Mouse (Mus musculus): Measurements from ENCODE around the gene Auh.

Gene Auh

DNA sequence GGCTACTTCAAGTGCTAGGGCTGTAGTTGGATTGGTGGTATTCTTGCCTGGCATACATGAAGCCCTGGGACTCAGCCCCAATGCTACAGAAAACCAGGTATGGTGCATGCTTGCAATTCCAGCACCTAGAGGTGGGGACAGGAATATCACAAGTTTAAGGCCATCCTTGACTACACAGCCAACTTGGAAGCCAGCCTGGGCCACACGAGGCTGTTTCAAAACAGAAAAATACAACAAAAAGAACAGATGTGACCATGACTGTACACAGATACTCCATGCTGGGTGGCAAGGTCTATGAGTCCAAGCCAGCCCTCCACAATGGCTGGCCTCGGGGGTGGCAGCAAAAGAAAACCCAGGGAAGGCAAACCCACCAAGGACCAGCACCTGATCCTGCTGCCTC, 95.7 kb downstream of the Auh start:
- DNase-seq (ENCODE audit: low spot score) = no peak

DNA sequence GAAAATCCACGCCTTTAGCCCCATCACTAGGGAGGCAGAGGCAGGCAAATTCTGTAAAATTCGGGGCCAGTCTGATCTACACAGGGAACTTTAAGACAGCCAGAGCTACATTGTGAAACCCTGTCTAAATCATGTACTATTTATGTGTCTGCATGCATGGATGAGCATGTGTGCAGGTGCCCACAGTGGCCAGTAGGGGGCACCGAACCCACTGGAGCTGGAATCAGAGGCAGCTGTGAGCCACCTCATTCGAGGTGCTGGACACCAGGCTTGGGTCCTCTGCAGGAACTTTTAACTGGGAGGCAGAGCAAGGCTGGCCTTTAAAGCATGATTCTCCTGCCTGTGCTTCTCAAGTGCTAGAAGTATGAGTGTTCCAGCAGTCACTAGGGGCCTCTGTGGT, 96.3 kb downstream of the Auh start:
- DNase-seq (ENCODE audit: low spot score) = peak; percentile 42

GRCm38 (mm10) chr13:52832481-52833170, 96.9 kb downstream of the Auh start:
- no peak for DNase-seq (ENCODE audit: low spot score)

DNA sequence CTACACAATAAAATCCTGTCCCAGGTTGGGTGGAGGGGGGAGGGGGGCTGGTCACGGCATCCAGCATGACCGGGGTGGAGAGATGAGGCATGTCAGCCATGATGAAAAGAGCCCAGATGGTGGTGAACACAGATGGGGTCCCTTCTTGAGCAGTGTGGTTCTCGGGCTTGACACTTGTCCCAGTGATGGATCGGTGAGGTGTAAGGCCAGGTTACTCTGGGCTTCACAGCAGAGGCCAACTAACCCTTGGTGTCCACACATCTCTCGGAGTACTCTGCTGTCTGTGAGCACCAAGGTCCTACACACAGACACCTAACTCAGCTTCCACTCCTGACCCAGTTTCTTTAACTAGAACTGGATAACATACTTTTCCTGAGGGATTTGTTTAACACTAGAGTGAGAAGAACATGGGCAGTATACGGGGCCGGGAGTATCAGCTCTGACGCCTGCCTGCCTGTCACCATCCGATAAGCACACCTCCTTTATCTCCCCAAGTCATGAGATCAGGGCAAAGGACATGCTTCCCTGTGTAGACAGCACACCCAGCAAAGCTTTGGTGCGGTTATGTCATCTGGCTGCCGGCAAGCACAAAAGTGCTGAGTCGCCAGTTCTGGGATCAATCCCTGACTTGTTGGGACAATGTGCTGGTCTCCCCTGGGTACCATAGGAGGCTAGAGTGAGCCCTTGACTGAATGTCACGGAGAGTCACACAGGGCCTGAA, 98.3 kb downstream of the Auh start:
- peak; percentile 59 for DNase-seq (ENCODE audit: low spot score)

- peak; percentile 39 for DNase-seq (ENCODE audit: low spot score)
Measured at GRCm38 (mm10) chr13:52828946-52829523, 100.4 kb downstream of the Auh start.

- DNase-seq (ENCODE audit: low spot score) = no peak
Measured at GRCm38 (mm10) chr13:52828217-52828616, 101.3 kb downstream of the Auh start.

DNA sequence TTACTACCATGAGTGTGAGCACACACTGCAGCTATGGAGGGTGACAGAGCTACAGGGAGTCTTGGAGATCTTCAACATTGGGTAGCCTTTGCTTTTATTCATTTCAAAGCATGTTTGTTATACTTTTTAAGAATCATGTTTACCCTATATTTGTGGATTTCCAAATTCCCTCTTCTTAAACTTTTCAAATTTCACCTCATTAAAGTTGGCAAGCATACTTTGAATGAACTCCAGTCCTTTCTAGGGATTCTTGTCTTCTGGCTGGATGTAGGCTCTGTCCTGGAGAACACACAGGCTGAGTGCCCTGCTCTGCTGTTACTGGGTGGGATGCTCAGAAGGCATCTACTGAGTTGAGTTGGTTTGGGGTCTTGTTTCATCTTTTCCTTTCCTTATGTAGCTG, 102.8 kb downstream of the Auh start:
- no peak for DNase-seq (ENCODE audit: low spot score)

DNA sequence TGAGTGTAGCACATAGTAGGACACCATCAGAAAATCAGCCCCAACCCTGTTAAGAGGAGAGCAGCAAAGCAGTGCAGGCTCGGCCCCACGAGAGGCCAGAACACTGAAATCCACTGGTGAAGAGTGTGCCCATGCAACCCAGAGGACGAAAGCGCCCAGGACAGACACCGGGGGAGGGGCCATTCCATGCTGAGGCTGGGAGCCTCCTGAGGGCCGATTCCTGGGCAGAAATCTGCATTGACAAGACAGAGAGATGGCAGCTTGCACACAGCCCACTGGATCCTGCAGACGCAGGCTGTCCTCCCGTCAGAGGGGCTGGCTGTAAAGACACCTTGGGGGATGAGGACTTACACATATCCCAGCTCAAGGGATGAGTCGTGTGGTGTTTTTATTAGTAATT, 104.7 kb downstream of the Auh start:
- DNase-seq (ENCODE audit: low spot score) = no peak

DNA sequence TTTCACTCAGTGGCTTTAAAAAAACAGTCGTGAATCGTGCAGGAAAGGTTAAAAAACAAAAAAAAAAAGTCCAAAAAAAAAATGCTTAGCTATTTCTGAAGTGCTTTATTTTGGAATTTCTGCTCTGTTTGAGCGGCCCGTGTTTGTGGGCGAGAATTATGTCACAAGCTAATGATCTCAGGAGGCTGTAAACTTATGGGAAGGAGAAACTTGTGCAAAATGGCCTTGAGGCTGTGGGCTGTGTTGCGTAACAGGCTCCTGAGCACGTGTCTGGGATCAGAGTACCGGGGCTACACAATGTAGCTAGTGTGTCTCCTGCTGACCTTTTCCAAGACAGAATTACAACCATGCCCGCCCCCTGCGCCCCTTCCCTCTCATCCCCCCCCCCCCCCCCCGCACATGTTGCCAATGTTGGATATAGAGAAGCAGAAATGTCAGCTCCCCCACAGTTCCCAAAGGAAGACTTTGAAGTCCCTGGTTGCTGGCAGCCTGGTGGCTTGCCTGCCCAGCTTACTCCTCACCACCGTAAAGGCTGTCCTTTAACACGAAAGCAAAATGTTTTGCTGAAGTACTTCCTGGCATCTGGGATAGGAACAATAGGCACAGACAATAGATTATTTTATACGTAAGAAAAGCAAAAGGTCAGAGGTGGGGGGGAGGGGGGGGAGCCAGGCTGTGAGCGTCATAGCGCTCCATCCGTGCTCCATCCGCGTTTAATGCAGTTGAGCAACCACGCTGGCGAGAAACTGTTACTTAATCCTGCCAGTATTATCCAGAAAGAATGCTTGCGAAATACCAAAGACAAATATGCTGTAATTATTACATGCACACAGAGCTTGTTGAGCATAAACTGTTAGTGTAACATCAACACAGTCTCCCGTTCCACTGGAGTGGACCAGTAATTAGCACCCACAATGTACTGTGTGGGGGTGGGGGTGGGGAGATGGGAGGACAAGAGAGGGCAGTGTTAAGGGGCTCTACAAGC, 107.0 kb downstream of the Auh start:
- DNase-seq (ENCODE audit: low spot score) = no peak

GRCm38 (mm10) chr13:52821571-52821970, 107.9 kb downstream of the Auh start:
- DNase-seq (ENCODE audit: low spot score) = no peak

DNA sequence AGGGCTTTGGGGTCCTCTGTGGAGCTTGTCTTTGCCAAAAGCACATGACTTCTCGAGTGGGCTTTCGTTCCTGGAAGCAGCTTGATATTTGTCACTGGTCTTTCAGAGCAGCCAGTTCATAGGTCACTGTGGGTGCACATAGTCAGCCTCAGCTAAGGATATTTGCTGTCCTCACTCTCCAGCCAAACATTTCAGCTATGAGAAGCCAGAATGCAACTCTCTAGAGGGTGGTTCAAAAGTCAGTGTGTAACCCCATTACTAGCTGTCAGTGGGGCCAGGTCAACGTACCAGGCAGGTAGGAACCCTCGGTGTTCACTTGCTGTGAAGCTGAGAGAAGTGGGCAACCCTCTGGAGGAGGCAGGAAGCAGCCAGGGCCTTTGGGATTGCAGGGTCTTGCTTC, 109.6 kb downstream of the Auh start:
- no peak for DNase-seq (ENCODE audit: low spot score)

DNA sequence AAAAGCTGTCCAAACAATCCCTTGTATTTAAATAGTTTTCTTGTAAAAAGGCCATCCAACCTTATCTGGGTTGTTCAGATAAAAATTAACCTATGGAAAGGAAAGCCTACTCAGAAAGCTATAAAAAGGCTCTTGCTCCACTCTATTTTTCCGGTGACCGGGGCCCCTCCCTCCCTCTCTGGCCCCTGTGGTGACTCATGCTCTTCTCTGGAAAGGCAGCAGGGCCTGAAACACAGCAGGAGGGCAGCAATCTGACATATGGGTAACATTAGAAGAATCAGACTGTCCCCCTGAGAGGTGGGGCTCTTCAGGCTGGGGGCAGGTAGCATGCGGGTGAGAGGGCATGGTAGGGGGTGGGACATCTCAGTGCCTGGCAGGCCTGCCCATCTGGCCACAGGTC, 110.7 kb downstream of the Auh start:
- DNase-seq (ENCODE audit: low spot score) = no peak

DNA sequence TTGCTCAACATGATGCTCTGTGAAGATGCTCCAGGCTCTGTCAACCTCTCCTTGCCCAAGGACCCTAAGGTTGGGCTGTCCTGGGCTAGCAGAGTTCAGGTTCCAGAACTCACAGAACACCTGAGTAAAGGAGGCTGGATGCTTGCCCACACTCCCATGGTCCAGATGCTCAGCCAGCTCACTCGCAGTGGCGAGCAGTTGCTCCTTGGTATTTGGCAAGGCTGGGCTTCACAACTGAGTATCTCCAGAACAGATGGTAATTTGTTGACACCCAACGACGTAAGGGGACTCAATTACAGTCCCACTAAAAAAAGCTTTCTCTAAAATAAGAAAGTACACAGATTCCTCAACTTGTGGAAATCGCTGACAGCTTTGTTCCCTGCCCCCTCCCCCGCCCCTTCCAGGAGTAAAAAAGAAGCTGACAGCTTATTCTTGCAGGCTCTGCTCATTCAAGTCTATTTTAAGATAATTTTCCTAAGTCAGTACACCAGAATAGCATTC, 111.4 kb downstream of the Auh start:
- no peak for DNase-seq (ENCODE audit: low spot score)

DNA sequence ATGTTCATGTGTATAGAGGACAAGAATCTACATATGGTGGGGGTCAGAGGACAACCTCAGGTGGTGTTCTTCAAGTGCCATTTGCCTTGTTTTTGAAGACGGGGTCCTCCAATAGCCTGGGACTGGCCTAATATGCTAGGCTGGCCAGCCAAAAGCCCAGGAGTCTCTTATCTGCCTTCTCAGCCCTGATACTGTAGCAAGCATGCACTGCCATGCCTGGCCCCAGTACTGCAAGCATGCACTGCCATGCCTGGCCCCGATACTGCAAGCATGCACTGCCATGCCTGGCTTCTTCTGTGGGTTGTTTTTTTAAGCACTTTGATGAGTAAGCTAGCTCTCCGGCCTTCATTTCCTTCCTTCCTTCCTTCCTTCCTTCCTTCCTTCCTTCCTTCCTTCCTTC, 115.7 kb downstream of the Auh start:
- no peak for DNase-seq (ENCODE audit: low spot score)

DNA sequence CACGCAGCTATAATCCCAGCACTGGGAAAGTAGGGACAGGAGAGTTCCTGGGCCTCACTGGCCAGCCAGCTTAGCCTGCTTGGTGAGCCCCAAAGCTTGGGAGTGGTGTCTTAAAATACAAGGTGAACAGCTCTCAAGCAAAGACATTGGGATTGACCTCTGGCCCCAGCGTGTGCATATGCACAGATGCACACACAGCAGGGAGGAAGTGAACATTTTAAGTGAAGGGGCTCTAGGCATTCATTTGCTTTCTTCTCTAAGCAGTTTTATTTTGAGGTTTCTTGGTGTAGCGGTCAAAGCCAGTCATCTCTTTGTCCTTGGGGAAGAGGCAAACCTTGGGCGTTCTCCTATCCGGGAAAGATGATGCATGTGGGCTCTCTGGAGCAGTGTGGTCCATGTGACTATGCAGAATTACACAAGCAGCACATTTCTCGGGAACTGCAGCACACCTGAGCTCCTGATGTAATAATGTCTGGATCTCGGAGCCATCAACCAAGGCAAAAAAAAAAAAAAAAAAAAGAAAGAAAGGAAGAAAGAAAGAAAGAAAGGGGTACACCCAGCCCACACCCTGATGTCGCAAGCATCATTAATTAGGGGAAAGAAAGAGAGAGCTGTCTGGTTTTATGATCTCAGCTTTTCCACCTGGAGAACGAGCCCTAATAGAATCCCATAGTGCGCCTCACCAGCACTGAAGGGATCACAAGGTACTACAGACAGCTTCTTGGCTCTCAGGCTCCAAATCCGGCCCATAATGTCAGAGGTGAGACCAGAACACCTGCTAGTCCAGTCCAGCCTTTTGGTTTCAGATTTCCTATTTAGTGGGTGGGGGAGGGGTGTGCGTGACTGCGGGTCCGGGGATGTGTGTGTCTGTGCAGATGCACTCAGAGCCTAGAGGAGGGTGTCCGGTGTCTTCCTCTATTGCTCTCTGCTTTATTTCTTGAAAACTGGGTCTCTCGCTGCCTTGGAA, 116.6 kb downstream of the Auh start:
- no peak for DNase-seq (ENCODE audit: low spot score)

DNA sequence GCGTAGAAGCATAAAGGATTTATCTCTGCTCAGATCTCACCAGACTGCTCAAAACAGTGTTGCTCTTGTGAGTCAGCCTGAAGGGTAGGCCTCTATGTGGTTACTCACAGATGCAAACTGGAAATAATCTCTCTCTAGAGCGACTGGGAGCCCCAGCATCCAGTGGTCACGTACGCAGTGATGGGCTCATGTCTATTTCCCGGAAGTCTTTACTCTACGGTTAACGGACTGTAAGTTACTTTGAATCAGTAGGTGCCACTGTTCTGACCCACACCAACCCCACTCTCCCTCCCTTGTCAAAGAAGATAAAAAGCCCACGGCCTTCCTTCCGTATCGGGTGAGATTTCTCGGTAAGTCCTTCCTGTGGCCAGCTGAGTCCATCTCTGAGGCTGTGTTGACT, 121.8 kb downstream of the Auh start:
- DNase-seq (ENCODE audit: low spot score) = no peak

GRCm38 (mm10) chr13:52806029-52806428, 123.5 kb downstream of the Auh start:
- DNase-seq (ENCODE audit: low spot score) = no peak

DNA sequence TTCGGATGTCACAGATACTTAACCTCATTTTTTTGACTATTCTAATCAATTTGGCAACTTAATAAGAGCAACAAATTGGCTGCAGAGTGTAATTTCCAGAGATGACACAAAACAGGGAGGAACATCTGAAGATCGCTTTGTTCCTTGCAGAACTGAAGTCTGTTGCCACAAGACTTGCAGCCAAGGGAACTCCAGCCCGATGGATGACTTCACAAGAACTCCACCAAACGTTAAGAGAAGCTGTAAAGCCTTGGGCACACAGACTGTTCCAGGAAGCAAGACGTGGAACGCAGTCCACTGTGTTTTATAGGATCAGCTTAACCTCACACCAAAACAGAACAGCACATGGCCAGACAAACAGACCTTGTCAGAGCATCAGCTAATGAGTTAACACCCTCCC, 123.9 kb downstream of the Auh start:
- no peak for DNase-seq (ENCODE audit: low spot score)

GRCm38 (mm10) chr13:52802482-52802881, 127.0 kb downstream of the Auh start:
- DNase-seq (ENCODE audit: low spot score) = no peak

DNA sequence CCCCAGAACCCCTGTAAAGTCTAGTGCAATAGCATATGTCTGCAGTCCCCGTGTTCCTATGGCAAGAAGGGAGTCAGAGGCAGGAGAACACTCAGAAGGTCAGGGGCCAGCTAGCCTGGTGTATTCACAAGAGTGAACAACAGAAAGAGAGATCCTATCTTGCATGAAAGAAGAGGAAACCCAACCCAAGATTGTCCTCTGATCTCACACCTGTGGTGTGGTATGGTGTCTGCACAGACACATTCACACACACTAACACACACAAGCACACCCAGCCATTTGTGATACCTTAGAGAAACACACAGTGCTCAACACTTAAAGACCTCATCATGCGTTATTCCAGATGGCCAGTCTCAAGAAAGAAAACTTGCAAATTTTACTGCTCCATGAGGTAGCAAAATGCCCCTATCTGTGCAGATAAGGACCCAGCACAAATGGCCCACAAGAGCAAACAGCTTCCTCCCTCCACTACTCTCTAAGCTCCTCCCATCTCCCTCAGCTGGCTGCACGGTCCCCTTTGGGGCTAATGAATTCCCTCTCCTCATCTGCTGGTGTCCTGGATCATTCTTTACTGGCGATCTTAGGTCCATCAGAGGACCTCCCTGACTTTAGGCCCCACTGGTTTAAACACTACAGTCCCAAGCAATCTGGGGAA, 128.7 kb downstream of the Auh start:
- no peak for DNase-seq (ENCODE audit: low spot score)

All from spleen, adult 12 weeks (tissue).